Mouse (Mus musculus) spleen, adult 2 months (tissue): ENCODE data around the gene Tnrc18.

Experiments used
- CTCF ChIP-seq: fragments of 200-500 bp; IDR thresholded peaks from 2 replicates; pipeline ENCODE4 v1.5.1; 2011; ENCODE audit warnings: mild to moderate bottlenecking, inconsistent platforms; ENCODE audit not compliant: insufficient read depth, insufficient read length, insufficient replicate concordance; ENCODE audit errors: extremely low read depth
- POLR2A ChIP-seq: fragments of 200-500 bp; IDR thresholded peaks from 2 replicates; pipeline ENCODE4 v1.6.1; 2011; ENCODE audit warnings: low read depth, low read length, inconsistent platforms

- TF ChIP-seq CTCF (no peak), POLR2A (no peak)
These were observed 128.6 kb downstream of the Tnrc18 start for GRCm38 (mm10) chr5:142688866-142689265.
